In genomic region chr3:34527546-34527945, GRCm38 (mm10) we compare ENCODE assay signal across 16 mouse cellular contexts.
"Had no signal": no experiment of that assay in that cellular context is flagged by ENCODE, and none has a peak within 500 bp of the region (broad histone marks: within the 10 kb centered on the region; RNA-seq: fewer than 3 reads in every experiment).

No protein-coding gene starts in this region.

- DNase-seq: retina, postnatal 1 day; right cerebral cortex, adult 18-20 months; right cerebral cortex, postnatal 14 days; right cerebral cortex, postnatal 25 days; right cerebral cortex, postnatal 4 days; spleen, adult 18-20 months; thymus, adult 18-20 months; thymus, adult 2 months; thymus, postnatal 14 days; thymus, postnatal 25 days; thymus, postnatal 36 days; thymus, postnatal 4 days had no signal

- H3K4me2 ChIP-seq: neural tube, embryonic 13.5 days; neural tube, embryonic 15.5 days; stomach, embryonic 15.5 days had no signal

- H3K36me3 ChIP-seq: neural tube, embryonic 13.5 days; neural tube, embryonic 15.5 days; stomach, embryonic 15.5 days had no signal

- H3K4me3 ChIP-seq: neural tube, embryonic 13.5 days; neural tube, embryonic 15.5 days; stomach, embryonic 15.5 days had no signal

- H3K27ac ChIP-seq: neural tube, embryonic 13.5 days; neural tube, embryonic 15.5 days; stomach, embryonic 15.5 days; stomach, postnatal 0 days had no signal

- H3K4me1 ChIP-seq: stomach, embryonic 15.5 days had no signal

- H3K9me3 ChIP-seq: neural tube, embryonic 15.5 days; stomach, embryonic 15.5 days had no signal

- H3K27me3 ChIP-seq: neural tube, embryonic 13.5 days; neural tube, embryonic 15.5 days; stomach, embryonic 15.5 days had no signal

- H3K9ac ChIP-seq: neural tube, embryonic 13.5 days; neural tube, embryonic 15.5 days; stomach, embryonic 15.5 days had no signal
